Mouse (Mus musculus) kidney, adult 2 months (tissue): ENCODE data around the gene Sacs.

Source experiments
- CTCF ChIP-seq: fragments of 200-500 bp; conservative IDR thresholded peaks from 2 replicates; pipeline ENCODE4 v1.5.1; 2011; ENCODE audit warnings: low read depth, mild to moderate bottlenecking, control low read depth, low read length, moderate library complexity, mixed read lengths; ENCODE audit not compliant: insufficient read depth, insufficient read length
- POLR2A ChIP-seq: fragments of 200-500 bp; IDR thresholded peaks from one replicate; pipeline ENCODE4 v1.6.1; 2011; ENCODE audit warnings: low read depth, low read length, control low read depth

DNA sequence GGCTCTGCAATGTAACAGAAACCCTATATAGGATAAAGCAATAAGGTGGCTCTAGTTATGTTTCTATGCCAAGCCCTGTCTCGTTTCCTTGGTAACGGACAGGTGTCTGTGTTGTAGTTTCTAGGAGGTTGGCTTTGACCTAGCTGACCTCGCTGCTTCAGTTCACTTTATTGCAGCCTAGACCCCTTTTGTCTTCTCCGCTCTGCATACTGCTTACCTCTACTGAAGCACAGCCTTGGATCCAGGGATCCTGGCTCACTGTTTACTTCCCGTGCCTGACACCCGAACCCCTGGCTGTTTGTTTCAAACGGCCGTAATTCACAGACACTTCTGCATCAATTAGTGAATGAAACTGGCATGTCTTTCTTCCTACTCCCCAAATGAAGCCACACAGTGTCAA, 5.1 kb downstream of the Sacs start:
- TF ChIP-seq CTCF = no peak
- TF ChIP-seq POLR2A = no peak
